Mouse (Mus musculus): ENCODE data around the gene Eml3.

DNA sequence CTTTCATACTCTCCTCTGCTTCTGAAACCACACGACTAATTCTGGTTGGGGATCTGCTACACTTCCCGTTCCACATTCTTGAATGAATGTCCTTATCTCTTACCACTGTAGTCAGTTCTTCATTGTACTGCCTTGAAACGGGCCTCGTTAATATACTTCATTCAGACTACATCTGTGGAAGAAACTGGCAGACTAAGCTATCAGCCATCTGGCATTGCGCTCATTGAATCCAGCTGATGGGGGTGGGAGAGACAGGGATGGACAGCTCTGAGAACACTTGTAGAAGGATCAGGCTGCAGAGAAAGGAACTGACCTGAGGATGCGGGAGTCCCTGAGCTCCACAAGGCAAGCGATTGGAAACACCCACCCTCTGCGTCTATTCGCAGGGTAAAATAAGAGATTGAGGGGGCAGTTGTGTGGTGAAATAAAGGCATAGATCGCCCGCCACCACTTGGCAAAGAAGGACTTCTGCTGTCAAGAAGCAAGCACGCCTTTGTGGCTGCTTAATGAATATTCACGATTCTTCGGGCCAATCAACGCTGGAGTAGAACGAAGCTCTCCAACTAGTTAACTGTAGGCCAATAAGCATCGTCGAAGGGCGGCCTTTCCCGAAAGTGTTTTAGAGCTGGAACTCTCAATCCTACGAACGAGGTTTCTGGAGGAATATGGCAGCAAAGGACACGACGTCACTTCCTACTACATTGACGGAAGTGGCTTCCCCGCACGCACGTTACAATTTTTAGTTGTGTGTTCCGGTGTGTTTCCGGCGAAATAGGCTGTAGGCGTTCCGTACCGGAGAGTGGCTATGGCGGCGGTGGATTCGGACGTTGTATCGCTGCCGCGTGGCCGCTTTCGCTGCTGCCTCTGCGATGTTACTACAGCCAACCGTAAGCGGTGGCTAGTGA, 24.0 kb downstream of the Eml3 start, which contains the start of gene Tut1:
- TF ChIP-seq POLR2A (IDR thresholded peaks at IDR 0.05; ENCODE audit: insufficient read length, low read depth): peak; percentile 84
- no peak for TF ChIP-seq E2F4 (IDR thresholded peaks at IDR 0.05; ENCODE audit: insufficient read depth)
- no peak for TF ChIP-seq USF1 (IDR thresholded peaks at IDR 0.05; ENCODE audit: low read depth)
- TF ChIP-seq TCF3 (IDR thresholded peaks at IDR 0.05; ENCODE audit: insufficient read length, low read depth): no peak
- no peak for TF ChIP-seq TCF12 (IDR thresholded peaks at IDR 0.05; ENCODE audit: insufficient read depth, poor library complexity, severe bottlenecking)
- no peak for TF ChIP-seq MAX (IDR thresholded peaks at IDR 0.05; ENCODE audit: low read depth)
- peak; percentile 89 for TF ChIP-seq POLR2AphosphoS2 (IDR thresholded peaks at IDR 0.05; ENCODE audit: insufficient read length, low read depth)
- TF ChIP-seq MYOG (IDR thresholded peaks at IDR 0.05; ENCODE audit: control insufficient read depth in 1 of 3, insufficient read depth in 1 of 3, insufficient read length in 2 of 3, low read depth in 2 of 3): no peak
- no peak for TF ChIP-seq CEBPB (IDR thresholded peaks at IDR 0.05; ENCODE audit: insufficient read depth, poor library complexity, severe bottlenecking)
- peak in 1 of 3 experiments; percentile 12 for TF ChIP-seq MYOD1 (IDR thresholded peaks at IDR 0.05; ENCODE audit: control insufficient read depth in 1 of 3, insufficient read length in 2 of 3, low read depth in 2 of 3)
- TF ChIP-seq SRF (IDR thresholded peaks at IDR 0.05; ENCODE audit: control insufficient read depth, insufficient read length, low read depth): no peak
